Mouse (Mus musculus) 3T3-L1 (cell line): ENCODE measurements around the gene Pcsk6.
"Not testable (repeated sequence)": the region's sequence is repeated elsewhere in the genome, so short reads cannot be mapped to it uniquely, and the experiment has no call there.

Source experiments
- DNase-seq: peaks from one replicate; pipeline ENCODE4 v3.0.0-alpha.2; 2015; ENCODE audit warnings: low read depth, low spot score

Gene Pcsk6

DNA sequence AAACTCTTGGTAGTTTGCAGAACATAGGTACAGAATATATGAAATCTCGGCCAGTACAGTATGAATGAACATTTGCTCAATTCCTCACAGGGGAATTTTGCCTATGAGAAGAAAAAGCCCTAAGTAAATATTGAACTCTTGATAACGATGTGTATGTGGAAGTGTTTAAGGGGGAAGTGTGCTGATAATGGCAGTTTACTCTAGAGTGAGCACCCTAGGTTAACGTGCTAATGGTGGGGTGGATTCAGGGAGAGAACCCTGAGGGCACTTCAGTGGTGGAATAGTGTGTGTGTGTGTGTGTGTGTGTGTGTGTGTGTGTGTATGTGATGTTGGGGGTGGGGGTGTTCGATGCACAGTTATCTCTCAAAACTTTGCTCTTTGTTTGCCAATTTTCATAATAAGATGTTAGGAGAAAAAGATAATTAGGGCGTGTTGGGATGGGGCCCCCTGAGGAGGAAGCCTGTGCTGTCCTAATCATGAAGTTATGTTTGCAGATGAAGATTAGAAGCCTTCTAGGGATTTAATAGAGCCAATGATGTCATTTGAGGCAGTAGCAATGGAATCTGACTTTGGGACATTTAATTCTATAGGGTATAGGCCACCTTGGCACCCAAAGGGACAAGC, 19.2 kb downstream of the Pcsk6 start:
- no peak for DNase-seq

DNA sequence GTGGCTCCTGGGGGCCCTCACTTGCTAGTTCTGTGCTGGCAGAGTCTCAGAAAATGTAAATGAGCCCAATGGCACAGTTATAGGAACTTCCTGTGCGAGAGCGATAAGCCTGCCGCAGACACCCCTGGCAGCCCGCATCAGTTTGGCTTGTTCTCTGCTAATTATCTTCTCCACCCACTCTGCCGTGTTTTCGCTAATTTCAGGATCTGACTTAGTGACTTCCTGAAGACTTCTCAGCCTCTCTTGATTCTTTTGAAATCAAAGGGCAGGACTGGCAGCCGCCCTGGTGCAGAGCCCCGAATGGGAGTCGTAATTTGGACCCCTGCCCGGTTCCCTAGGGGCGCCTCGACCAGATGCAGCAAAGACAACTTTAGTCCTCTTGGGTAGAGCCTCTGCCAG, 19.8 kb downstream of the Pcsk6 start:
- no peak for DNase-seq

DNA sequence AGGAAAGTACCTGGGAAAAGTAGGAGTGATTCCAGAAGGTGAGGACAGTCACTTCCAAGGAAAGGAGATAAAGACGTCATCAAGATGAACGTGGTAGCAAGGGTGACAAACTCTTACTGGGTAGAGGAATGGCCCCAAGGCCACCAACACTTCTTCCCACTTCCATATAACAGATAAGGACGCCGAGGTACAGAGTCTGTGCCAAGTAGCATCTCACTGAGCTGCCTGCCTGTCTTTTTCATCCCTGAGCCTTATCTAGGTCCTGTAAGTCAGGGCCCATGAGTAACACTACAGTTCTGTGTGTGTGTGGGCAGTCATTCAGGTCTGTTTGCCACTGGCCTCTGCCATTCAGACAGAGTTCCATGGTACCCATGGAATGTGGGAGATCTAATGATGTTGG, 23.4 kb downstream of the Pcsk6 start:
- DNase-seq: no peak

DNA sequence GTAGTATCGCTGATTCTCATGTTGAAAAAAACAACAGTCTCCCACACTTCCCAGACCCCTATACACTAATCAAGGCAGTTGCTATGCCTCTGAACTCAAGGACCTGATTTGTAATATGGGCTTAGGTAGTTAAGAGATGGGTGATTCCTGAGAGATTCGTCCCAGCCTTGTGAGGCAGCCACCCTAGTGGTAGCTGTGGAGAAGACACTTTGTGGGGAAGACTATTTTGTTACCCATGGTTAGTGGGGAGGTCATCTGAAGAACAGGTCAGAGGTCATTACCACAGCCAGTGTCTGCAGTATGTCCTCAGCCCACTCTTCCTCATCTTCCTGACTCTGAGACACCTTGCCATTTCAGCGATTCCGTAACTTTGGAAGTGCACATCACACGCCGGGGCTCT, 24.3 kb downstream of the Pcsk6 start:
- DNase-seq: no peak

DNA sequence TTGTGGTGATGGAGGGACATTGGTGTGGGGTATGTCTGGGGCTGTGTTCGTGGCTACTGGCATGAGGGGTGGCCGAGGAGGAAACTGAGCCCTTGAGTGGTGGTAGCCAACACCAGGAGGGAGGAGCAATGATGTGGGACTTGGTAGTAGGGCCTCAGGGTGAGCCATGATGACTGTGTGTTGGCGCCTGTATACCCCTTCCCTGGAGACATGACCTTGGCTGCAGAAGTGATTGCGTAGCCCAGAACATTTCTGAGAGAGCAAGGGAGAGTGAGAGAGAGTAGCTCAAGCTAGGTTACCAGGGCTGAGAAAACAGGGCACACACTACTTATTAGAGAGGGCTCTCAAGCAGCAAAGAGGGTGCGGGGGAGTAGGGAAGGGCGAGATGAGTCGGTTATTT, 30.3 kb downstream of the Pcsk6 start:
- DNase-seq: no peak

DNA sequence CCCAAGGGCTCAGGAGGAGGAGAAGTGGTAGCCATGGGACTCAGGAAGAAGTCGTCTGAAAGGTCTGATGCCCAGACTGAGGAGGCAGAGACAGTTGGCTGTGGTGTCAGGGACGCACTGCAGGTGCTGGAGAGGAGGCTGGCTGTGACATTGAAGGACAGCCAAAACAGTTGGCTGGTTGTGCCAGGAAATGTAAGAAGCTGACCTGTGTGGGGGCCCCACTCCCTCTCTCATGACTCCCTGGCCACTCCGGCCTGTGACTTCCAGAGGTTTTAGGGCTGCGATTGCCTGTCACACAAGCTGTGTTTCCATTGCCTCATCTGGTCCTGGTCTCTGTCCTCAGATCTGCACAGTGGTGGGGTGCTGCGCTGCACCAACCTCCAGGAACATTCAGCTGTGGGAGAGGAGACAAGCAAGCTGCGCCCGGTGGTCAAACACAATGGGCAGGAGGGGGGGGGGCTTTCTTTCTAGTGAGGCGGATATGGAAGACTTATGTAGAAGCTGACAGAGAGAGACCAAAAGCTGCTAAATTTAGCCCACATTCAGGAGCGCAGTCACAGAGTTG, 30.8 kb downstream of the Pcsk6 start:
- DNase-seq: no peak

DNA sequence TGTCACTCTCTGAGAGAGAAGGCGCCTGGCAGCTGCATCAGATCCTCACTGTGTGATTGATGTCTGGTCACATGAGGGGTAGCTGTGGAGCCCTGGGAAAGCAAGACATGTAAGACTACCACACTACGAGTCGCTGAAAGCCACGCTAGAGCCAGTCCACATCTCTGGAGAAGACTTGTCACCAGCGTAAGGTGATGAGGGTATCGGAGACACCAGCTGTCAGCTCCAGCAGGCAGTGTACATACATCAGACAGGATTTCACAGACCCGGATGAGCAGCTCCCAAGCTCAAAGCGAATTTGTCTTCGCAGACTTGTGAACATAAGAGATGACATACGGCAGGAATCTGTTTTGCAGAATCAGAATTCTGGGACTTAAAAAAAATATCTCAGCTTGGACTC, 32.0 kb downstream of the Pcsk6 start:
- DNase-seq: no peak

DNA sequence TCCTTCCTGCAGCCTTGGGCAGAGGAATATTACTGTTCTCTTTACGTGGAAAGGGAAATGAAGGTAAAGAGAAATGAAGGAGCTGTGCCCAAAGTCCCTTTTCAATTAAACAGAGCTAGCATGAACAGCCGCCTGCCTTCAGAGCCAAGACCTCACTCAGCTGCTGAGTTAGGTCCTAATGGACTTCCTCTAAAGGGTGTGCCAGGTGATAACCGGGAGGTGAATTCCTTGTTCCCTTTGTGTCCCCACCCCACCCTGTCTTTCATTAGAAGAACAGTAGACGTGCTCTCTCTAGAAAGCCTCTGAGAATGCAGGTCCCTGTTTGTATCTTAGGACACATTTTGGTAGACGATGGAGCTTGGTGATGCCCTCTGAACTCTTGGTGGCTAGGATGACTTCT, 33.7 kb downstream of the Pcsk6 start:
- DNase-seq: no peak

DNA sequence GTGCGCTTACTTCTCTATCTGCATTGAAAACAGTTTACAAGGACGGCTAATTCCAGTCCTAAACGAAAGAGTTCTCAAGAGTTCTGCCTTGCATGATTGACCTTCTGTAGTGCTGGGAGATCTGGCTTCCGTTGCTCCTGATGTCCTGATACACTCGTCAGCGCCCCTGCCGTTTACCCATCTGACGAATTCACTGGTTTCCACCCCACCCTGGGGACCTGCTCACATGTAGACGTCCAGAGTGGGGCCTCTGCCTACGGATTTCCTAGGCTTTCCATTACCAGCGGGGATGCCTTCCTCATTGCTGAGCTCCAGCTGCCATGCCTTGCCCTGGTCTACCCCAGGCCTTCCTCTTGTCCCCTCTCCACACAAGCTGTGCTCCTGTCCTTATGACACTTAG, 39.7 kb downstream of the Pcsk6 start:
- no peak for DNase-seq

DNA sequence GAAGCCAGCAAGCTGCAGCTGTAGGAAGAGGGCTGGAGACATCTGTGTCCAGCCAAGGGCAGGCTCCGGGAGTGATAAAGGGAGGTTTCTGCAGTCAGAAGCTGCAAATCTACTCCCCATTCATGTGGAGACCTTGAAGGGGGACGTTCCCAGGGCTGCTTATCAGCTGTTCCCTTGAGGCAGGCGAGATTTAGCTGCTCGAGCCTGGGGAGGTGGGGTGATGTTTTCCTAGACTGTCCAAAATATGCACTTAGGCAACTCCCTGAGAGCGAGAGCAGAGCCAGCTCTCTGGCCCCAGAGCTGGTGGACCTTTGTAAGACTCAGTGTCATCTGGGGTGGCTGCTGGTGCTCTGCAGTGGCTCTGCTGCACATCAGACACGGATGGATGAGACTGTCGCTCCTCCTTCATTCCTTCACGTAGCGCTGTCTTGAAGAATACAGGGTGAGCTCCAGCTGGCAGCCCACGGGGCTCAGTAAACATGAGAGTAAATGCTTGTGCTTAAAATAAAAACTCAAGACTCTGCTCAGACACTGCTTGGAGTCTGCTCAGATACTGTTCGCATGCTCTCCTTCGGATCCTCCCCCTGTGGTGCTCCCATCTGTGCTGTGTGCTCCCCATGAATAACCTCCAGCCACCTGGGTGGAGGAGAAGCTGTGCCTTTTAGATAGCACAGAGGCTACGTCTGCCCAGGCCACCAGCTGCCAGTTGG, 41.1 kb downstream of the Pcsk6 start:
- DNase-seq: no peak

DNA sequence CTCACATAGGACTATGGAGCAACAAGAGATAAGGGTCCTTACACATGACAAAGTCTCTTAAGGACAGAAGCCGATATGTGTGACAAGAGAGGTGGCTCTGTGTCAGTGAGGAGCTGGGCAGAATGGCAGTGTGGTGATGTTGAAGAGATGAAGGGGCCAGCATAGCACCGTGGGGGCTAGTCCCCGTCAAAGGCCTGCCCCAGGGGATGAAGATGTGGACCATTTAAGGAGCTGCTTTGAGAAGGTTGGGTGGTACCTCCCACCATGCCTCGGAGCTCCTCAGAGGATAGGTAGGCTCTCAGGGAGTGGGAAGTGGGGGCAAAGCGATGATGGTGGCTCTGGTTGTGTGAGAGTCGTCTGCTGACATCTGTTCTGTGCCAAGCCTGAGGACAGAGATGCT, 41.9 kb downstream of the Pcsk6 start:
- no peak for DNase-seq

DNA sequence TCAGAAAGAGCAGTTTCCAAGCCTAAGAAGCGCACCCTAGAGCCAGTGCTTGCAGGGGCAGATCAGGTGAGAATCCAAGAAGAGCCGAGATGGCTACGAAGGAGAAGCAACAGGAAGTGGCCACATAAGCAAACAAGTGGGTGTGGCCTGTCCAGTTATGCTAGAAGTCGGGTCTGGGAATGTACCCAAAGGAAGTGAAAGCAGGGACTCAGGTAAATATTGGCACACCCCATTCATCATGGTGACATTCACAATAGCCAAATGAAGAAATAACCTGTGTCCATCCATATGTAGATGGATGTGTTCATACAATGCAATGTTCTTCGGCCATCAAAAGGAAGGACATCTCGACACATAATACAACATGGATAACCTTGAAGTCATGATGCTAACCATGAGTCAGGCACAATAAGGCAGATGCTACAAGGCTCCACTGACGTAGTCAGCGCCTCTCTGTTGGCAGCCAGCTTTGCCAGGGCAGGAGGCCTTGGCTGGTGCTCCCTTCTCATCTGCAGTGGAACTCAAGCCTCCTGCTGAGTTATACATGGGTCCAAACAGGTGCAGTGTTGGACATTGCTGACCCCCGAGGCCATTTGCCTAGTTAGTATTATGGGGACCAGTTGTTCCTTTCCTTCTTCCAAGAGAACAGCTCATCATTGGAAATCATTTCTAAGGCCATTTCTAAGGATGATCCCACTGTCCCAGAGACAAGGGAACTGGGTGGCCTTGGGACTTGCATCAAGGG, 45.2 kb downstream of the Pcsk6 start:
- no peak for DNase-seq

DNA sequence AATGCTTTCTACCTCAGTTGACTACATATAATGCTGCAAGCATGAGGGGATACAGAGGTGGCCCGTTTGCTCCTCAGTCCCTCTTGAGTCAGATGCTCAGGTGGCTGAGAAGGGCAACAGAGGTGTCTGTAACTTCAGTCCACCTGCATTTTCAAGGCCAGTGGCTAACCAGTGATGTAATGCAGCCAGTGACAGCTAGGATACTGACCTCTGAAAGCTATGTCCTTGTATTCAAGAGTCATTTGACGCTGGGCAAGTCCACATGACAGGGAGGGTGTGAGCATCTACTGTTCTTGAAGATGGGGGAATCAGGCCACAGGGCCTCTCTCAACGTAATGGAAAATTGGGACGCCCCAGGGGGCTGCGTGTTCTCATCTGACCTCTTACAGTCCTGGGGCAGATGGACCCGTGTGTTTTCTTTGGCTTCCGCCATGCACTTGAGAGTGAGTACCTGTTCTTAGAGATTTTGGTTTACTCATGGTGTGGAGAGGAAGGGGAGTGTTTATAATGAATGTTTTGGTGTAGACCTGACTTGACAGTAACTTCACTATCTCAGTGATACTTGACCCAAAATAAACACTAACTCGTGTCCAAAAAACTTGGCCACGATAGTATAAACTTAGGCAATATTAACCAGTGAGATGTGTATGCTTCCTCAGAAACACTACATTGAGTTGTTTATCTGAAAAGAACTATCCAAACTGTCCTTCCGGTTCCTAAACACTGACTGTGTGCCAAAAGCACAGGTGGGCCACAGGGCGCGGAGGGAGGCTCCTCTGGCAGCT, 48.0 kb downstream of the Pcsk6 start:
- DNase-seq: no peak

DNA sequence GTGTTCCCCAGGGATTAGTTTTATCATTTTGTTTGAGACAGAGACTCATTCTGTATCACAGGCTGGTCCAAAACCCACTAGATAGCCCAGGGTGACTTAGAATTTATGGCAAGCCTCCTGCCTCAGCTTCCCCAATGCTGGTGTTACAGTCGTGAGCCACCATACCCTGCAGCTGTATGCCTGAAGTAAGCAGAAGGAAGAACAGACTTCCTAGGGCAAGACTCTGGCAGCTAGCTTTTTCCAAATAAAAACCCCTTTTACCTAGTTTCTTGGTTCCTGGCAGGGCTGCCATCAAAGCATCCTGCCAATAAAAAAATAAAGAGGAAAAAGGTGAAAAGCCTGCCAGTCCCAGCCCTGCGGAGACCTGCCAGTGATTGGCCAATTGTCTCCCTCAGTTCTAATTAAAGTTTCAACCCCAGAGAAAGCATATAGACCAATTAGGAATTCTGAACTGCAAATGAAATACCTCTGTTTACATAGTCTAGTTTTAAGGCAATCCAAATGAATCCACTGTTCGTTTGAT, 51.6 kb downstream of the Pcsk6 start:
- DNase-seq: no peak

DNA sequence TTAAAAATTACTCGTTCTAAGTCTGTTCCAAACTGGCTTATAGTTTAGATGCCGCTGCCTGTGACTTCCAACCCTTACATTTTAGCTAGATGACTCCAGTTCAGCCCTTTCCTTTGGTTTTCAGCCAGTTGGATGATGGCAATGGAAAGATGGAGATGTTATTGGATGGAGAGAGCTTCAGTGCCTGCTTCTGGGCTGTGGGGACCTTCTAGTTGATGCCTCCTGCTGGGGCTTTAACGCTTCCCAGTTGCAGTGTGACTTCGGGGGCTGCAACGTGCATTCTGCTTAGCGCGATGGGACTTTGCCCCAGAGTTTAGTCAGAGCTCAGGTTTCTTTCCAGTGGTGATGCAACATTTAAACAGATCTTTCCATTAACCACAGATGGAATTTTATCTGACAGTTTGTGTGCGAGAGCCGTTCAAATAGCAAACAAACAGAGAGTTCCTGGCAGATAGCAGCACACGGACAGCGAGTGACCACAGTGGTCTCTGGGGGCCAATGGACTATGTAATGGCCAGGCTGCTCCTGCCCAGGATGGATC, 53.3 kb downstream of the Pcsk6 start:
- DNase-seq: peak; percentile 72

DNA sequence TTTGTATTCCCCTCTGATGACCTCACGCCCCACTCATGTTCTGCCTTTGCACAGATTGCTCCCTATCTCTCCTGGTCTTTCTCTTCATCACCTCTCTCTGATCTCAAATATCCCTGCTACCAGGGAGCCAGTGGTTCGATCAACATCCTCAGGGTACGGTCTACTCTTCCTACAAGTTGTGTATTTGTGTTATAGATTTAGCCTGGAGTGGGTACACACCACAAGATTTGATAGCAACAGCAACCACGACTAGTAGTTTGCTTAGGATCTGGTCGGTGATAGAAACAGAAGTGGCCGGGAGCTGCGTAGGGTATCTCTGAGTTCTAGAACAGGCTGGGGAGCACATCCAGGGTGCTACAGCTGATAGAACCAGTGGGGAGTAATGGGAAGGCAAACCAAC, 54.3 kb downstream of the Pcsk6 start:
- DNase-seq: no peak

DNA sequence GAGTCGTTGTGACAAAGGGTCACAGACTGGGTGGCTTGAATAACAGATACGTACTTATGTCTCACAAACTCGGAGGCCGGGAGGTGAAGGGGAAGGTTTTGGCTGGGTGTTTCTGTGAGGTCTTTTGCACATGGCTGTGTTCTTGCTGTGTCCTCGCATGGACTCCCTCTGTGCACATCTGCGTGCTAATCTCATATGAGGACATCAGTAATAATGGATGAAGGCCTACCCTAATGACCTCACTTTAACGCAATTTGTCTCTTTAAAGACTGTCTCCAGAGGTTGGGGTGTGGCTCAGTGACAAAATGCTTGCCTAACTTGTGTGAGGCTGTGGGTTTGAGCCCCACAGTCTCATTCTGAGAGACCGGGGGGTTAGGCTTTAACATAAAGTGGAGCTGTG, 55.0 kb downstream of the Pcsk6 start:
- no peak for DNase-seq

DNA sequence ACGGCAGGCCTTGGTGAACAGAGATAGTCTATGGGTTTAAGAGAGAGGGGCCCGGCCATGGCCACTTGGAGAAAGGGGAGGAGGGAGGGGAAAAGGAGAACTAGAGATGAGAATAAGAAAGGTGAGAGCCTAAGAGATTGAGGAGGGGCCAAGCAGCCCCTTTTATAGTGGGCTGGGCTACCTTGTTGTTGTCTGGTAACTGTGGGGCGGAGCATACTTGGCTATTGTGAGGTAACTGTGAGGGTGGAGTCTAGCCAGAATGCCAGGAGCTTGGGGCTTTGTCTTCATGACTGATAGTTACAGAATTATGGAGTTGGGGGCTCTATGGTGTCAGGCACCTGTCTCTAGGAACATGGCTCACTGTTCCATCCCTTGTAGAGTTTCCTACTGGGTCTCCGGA, 56.9 kb downstream of the Pcsk6 start:
- no peak for DNase-seq

DNA sequence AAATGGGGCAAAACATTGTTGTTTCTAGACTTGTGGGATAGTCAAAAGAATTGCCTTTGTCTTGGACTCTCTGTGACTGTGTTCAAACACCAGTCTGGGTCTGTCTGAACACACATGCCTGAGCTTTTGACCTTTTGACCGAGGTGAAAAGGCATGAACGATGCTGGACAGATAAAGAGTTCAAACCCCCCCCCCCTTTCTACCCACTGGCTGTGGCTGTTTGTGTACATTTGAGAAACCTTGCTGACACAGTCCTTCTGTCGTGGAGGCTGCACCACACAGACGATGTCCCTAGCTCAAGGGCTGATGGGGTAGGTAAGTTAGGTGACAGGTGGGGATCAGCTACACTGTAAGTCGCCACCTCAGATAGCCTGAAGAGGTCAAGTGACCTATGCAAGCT, 67.9 kb downstream of the Pcsk6 start:
- DNase-seq: no peak

DNA sequence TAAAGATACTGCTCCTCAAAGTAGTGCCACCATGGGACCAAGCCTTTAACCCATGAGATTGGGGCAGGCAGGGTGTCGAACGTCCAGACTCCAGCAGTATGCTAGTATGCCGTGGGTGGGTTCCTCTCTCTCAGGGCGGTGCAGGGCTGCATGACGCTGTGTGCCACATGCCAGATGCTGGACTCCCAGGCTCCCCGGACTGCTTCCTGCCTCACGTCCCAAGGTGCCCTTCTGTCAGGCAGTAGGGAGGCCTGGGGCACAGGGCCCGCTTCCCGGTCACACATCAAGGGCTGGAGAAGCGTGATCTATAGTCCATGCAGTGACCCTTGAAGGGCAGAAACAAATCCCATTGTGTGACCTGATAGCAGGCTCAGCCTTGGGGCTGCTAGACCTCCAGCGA, 68.9 kb downstream of the Pcsk6 start:
- no peak for DNase-seq

DNA sequence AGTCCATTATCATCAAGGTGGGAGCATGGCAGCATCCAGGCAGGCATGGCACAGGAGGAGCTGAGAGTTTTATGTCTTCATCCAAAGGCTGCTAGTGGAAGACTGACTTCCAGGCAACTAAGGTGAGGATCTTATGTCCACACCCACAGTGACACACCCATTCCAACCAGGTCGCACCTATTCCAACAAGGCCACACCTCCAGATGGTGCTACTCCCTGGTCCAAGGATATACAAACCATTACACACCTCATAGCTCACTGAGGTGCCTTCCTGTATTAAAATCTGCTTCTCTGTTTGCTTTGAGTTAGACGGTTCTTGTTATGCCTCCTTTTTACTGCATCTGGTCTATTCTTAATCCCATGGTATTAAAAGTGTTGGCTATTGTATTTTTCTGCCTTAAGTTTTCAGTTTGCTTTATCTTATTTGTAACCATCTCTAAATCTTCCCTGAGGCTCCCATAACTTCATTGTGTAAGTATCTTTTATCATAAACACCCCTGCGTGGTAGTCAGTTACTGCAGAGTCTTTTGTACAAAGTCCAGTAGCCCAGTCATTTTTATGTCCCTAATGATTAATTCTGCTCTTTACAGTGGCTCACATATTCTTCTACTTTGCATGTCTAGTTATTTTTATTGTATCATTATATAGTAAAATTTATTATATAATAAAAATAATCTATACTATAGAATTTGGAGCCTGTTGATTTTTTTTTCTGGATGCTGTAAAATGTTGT, 72.9 kb downstream of the Pcsk6 start:
- DNase-seq: not testable (repeated sequence)
